Mouse (Mus musculus) embryonic facial prominence, embryonic 11.5 days (tissue): Measurements from ENCODE around the gene Mettl13. TPM values are rescaled to one million over a fixed set of nuclear protein-coding genes. Genes with fewer than 3 reads are reported as not detected.

ENCODE experiments used
- polyA plus RNA-seq: library from polyadenylated mRNA; unstranded; fragments of >200 nt; fragmentation: Nextera tagmentation; extraction: Ambion mirVana; gene quantifications from 2 replicates; pipeline ENCODE4 v1.2.1, GENCODE M21; 2014

Gene Mettl13
- polyA plus RNA-seq, 1 experiment from 2014 or later: 13.7 TPM

Other genes with a start within 250 kb of the Mettl13 start
- 11.3 and 11.9 TPM in 2 replicates for gene Dnm3, start 70.5 kb downstream of the Mettl13 start, polyA plus RNA-seq
- gene Vamp4, start 22.0 kb upstream of the Mettl13 start, polyA plus RNA-seq: 73.0 and 82.1 TPM in 2 replicates
- 0.10 TPM in 1 of 2 replicates, not detected in the other for gene Myoc, start 90.6 kb upstream of the Mettl13 start, polyA plus RNA-seq
- gene Myocos, start 109.7 kb upstream of the Mettl13 start, polyA plus RNA-seq: not detected in 2 replicates
- 156 and 164 TPM in 2 replicates for gene Prrc2c, start 192.0 kb upstream of the Mettl13 start, polyA plus RNA-seq